Mouse (Mus musculus) embryonic facial prominence, embryonic 11.5 days (tissue): ENCODE results near the gene Tmem33. TPM values are rescaled to one million over a fixed set of nuclear protein-coding genes. Genes with fewer than 3 reads are reported as not detected.

Experiments
- ATAC-seq: fragments of 200-750 bp; cut with Nextera tagmentation; replicated peaks from 2 replicates; pipeline ENCODE4 v1.8.0; 2017; ENCODE audit warnings: low read depth; ENCODE audit not compliant: insufficient number of reproducible peaks, low FRiP score, low TSS enrichment
- DNase-seq: peaks from one replicate; pipeline ENCODE4 v3.0.0-alpha.2; 2015; ENCODE audit warnings: low spot score
- H3K27ac ChIP-seq: fragments of 300-500 bp; sonication (generic); replicated peaks from 2 replicates; pipeline ENCODE4 v1.5.1; 2014; ENCODE audit warnings: mild to moderate bottlenecking, low read depth, low read length, control low read depth
- H3K27me3 ChIP-seq: fragments of 300-500 bp; sonication (generic); 2 replicates; pipeline ENCODE4 v1.6.1; 2014; ENCODE audit warnings: mild to moderate bottlenecking, low read length, moderate library complexity, mixed read lengths; ENCODE audit not compliant: control insufficient read depth, insufficient read depth
- H3K36me3 ChIP-seq: fragments of 300-500 bp; sonication (generic); replicated peaks from 2 replicates; pipeline ENCODE4 v1.6.1; 2014; ENCODE audit warnings: low read depth, mild to moderate bottlenecking, low read length, moderate library complexity, mixed read lengths; ENCODE audit not compliant: control insufficient read depth, insufficient read depth
- H3K4me1 ChIP-seq: fragments of 300-500 bp; sonication (generic); 2 replicates; pipeline ENCODE4 v1.6.1; 2014; ENCODE audit warnings: low read length, mixed read lengths; ENCODE audit not compliant: control insufficient read depth, insufficient read depth
- H3K4me2 ChIP-seq: fragments of 300-500 bp; sonication (generic); 2 replicates; pipeline ENCODE4 v1.6.1; 2014; ENCODE audit warnings: low read depth, mild to moderate bottlenecking, control low read depth, low read length, moderate library complexity
- H3K4me3 ChIP-seq: fragments of 300-500 bp; sonication (generic); 2 replicates; pipeline ENCODE4 v1.5.1; 2014; ENCODE audit warnings: low read depth, low read length, control low read depth
- H3K9ac ChIP-seq: fragments of 300-500 bp; sonication (generic); replicated peaks from 2 replicates; pipeline ENCODE4 v1.6.1; 2014; ENCODE audit warnings: mild to moderate bottlenecking, control low read depth, low read length
- H3K9me3 ChIP-seq: fragments of 300-500 bp; sonication (generic); replicated peaks from 2 replicates; pipeline ENCODE4 v1.6.1; 2016; ENCODE audit warnings: mild to moderate bottlenecking, low read length, inconsistent platforms, mixed read lengths; ENCODE audit not compliant: control insufficient read depth
- WGBS: fragments of 180-500 bp; shearing (Covaris S2); extraction: QIAGEN DNeasy Blood & Tissue Kit; methylation state at CpG from one replicate; pipeline ENCODE4 v1.1.7; 2014; 5-methylcytosine and 5-hydroxymethylcytosine counted together
- polyA plus RNA-seq: library from polyadenylated mRNA; unstranded; fragments of >200 nt; fragmentation: Nextera tagmentation; extraction: Ambion mirVana; gene quantifications from 2 replicates; pipeline ENCODE4 v1.2.1, GENCODE M21; 2014

Gene Tmem33
- polyA plus RNA-seq, 1 experiment from 2014 or later: 101 TPM

DNA sequence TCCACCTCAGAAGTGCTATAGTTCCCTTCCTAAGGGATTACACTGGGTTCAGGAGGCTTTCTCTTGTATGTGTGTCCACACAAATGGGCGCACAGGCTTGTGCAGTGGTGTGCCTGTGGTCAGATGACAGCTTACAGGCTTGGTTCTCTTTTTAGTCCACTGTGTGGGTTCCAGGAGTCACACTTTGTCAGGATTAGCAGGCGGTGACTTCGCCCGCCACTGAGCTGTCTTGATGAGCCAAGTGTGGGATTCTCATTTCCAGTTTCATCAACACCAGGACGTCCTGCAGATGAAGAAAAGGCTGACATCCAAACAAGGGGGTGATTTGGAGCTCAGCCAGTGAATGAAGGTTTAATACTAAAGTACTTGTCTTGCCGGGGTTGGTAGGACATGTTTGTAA, 35.3 kb downstream of the Tmem33 start:
- no peaks in the 10 kb centered on the region for H3K36me3 ChIP-seq
- no peak for ATAC-seq
- no peaks in the 10 kb centered on the region for H3K4me1 ChIP-seq
- H3K9me3 ChIP-seq: no peaks in the 10 kb centered on the region
- no peak overlapping the region for H3K4me2 ChIP-seq
- H3K27ac ChIP-seq: no peak overlapping the region
- no peaks in the 10 kb centered on the region for H3K27me3 ChIP-seq
- H3K4me3 ChIP-seq: no peak overlapping the region
- 86% methylated on average over 6 of the region's 6 CpGs for WGBS
- DNase-seq: no peak
- no peak overlapping the region for H3K9ac ChIP-seq

DNA sequence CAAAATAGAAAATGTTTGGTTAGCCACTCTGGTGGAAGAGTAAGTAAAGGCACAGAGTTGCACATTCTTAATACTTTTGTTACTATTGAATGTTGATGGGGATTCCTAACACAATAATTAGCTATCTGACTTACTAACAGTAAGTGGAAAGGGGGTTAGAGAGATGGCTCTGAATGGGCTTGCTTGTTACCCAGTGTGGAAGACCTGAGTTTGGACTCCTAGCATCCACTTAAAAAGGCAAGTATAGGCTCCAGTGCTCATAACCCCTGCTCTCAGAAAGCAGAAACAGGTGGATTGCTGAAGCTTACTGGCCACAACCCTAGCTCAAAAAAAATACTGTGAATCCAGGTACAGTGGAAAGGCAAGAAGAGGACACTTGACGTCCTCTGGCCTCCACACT, 35.8 kb downstream of the Tmem33 start:
- no peaks in the 10 kb centered on the region for H3K36me3 ChIP-seq
- H3K4me3 ChIP-seq: no peak overlapping the region
- H3K27me3 ChIP-seq: no peaks in the 10 kb centered on the region
- no peak for DNase-seq
- no peaks in the 10 kb centered on the region for H3K9me3 ChIP-seq
- no peak for ATAC-seq
- no peak overlapping the region for H3K4me2 ChIP-seq
- no peaks in the 10 kb centered on the region for H3K4me1 ChIP-seq
- H3K9ac ChIP-seq: no peak overlapping the region
- no peak overlapping the region for H3K27ac ChIP-seq
- WGBS: 83% methylated on average over 1 of the region's 1 CpGs

DNA sequence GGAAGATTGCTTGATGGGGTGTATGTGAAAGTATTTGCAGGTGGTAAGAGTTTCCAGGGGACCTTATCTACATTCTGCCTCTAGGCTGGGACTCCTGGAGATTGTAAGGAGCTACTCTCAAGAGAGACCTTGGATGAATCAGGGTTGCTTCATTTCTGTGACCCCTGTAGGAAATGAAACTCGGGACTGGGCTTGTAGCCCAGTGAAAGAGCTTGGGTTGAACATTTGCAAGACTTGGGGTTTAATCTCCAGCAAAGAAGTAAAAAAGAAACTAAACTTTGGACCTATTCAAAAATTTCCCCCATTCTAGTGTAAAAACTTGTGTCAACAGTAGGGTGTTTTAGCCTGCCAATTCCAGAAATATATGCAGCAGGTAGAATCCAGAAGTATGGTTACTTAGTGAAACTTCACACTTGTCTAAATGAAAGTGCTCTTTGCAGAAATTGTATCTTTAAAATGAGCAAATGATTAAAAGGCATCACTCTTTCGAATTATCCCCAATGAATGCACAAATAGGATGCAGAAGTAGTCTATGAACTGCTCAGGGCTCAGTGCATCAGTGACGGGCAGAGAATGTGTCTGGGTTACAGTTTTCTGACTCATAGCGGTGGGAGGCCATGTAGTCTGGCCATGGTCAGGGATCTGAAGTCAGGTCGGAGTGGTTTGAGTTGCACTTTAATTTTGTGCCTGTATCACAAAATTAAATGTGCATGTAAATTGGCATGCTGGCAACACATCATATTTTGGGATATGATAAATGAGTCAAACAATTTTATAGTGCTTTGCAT, 36.9 kb downstream of the Tmem33 start:
- Histone ChIP-seq H3K27ac (no peak overlapping the region), H3K4me1 (no peaks in the 10 kb centered on the region), H3K9me3 (no peaks in the 10 kb centered on the region), H3K4me2 (no peak overlapping the region), H3K27me3 (no peaks in the 10 kb centered on the region), H3K36me3 (no peaks in the 10 kb centered on the region), H3K9ac (no peak overlapping the region), H3K4me3 (no peak overlapping the region)
- DNase-seq: no peak
- WGBS: 89% methylated on average over 5 of the region's 5 CpGs
- ATAC-seq: no peak

DNA sequence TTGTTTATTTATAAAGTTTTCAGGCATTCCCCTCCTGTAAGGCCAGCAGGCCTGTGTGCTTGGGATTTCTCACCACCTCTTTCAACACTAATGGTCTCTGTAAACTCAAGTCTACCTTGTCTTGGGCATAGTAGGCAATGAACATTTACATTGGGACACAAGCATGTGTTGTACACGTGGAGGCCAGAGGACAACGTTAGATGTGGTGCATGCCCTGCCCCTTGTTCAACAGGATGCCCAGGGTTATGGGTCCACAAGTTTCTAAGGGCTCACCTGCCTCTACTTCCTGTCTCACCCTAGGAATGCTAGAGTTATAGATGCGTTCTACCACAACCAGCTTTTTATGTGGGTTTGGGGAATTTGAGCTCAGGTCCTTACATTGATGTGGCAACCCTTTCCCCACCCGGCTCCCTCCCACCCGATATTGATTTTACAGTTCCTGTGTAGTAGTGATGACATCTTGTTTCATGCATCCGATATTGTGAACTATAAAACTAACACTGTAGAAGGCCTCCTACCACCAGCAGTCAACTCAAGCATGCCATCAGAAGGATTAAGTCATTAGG, 39.6 kb downstream of the Tmem33 start:
- H3K36me3 ChIP-seq: no peaks in the 10 kb centered on the region
- 91% methylated on average over 6 of the region's 6 CpGs for WGBS

DNA sequence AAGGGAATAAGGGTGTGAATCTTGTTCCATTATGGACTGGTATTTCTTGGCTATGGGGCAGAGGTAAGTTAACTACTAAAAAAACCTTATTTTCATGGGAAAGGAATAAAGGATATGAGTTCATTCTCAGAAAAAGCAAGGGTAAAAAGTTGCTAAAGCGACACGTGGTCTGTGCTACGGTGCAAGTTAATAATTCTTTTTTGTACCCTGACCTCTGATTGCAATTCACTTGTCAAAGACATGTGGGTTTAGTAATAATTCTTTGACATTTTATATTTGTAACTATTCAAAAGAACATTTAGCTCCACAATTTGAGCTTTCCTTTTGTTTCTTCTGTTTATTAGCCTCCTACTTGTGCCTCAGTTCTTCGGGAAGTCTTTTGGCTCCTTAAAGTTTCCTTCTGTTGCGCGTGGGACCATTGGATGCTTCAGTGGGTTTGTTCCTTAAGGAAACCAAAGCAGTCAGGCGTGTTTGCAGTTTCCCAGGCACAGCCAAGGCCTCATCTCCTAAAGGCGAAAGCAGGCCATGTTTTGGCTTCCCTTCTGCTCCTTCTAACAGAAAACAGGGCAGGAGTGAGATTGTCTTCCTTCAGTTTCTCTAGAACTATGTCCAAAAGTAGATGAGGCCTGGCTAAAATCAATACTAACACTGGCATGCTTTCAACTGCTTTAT, 40.7 kb downstream of the Tmem33 start:
- no peak overlapping the region for H3K27ac ChIP-seq
- ATAC-seq (no peak), DNase-seq (no peak)
- H3K36me3 ChIP-seq: no peaks in the 10 kb centered on the region
- no peak overlapping the region for H3K4me3 ChIP-seq
- WGBS: 96% methylated on average over 8 of the region's 8 CpGs
- H3K27me3 ChIP-seq: no peaks in the 10 kb centered on the region
- H3K9ac ChIP-seq: no peak overlapping the region
- H3K4me2 ChIP-seq: no peak overlapping the region
- no peaks in the 10 kb centered on the region for H3K9me3 ChIP-seq
- H3K4me1 ChIP-seq: no peaks in the 10 kb centered on the region

More for the DNA sequence above, 39.6 kb downstream of the Tmem33 start:
- Histone ChIP-seq H3K27me3 (no peaks in the 10 kb centered on the region), H3K4me3 (no peak overlapping the region), H3K9ac (no peak overlapping the region), H3K27ac (no peak overlapping the region), H3K4me1 (no peaks in the 10 kb centered on the region), H3K9me3 (no peaks in the 10 kb centered on the region), H3K4me2 (no peak overlapping the region)
- no peak for ATAC-seq
- DNase-seq: no peak

DNA sequence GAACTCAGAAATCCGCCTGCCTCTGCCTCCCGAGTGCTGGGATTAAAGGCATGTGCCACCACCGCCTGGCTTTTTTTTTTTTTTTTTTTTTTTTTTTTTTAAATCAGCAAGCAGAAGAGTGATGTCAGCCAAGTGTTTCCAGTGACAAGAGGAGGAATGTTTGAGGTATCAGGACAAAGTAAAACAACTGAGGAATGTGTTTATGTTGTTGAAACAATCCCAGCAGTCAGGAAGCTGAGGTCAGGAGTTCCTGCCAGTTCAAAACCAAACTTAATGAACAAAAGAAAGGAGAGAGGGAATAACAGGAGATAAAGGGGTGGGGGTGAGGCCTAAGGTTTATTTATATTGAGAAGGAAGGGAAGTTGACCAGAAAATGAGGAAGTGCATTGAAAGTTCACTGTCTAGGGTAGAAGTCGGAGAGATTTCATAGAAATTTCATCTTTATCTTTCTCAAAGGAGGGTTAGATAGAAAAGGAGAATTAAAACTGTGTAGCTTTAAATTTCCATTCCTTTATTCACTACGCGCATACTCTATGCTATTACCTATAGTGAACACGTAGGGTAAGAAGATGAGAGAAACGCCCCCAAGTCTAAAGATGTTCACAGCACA, 41.5 kb downstream of the Tmem33 start:
- H3K4me1 ChIP-seq: no peaks in the 10 kb centered on the region
- no peak overlapping the region for H3K4me2 ChIP-seq
- no peaks in the 10 kb centered on the region for H3K27me3 ChIP-seq
- ATAC-seq (no peak), DNase-seq (no peak)
- 83% methylated on average over 6 of the region's 8 CpGs for WGBS
- no peak overlapping the region for H3K4me3 ChIP-seq
- H3K36me3 ChIP-seq: no peaks in the 10 kb centered on the region
- H3K9me3 ChIP-seq: no peaks in the 10 kb centered on the region
- H3K9ac ChIP-seq: no peak overlapping the region
- H3K27ac ChIP-seq: no peak overlapping the region

DNA sequence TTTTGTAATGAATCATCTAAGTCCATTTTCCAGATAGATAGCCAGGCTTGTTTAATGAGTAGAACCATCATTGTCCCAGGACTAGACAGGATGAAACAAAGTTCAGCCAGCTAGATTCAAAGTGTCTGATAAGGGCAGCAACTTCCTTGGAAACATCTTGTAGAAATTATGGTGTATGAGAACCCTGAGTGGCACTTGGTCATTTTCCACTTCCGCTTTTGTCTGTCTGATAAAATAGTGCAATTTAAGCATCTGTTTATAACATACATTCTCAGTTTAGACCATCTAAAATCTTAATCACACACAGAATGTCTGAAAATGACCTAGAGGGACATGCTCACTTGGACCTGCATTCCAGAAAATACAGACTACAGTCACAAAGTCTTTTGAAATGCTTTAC, 43.5 kb downstream of the Tmem33 start:
- 82% methylated on average over 1 of the region's 1 CpGs for WGBS
- no peak for ATAC-seq
- Histone ChIP-seq H3K27me3 (no peaks in the 10 kb centered on the region), H3K9ac (no peak overlapping the region), H3K27ac (no peak overlapping the region), H3K9me3 (no peaks in the 10 kb centered on the region), H3K4me2 (no peak overlapping the region), H3K4me1 (no peaks in the 10 kb centered on the region), H3K36me3 (no peaks in the 10 kb centered on the region), H3K4me3 (no peak overlapping the region)
- DNase-seq: no peak
